Mouse (Mus musculus): ENCODE results near the gene Cyp1a2. TPM values are rescaled to one million over a fixed set of nuclear protein-coding genes. Genes with fewer than 3 reads are reported as not detected.
A peak's percentile ranks its signal among the peaks of the same experiment; 100 is the strongest.

The Cyp1a2 gene
- polyA plus RNA-seq, 1 experiment = 9.3 TPM

DNA sequence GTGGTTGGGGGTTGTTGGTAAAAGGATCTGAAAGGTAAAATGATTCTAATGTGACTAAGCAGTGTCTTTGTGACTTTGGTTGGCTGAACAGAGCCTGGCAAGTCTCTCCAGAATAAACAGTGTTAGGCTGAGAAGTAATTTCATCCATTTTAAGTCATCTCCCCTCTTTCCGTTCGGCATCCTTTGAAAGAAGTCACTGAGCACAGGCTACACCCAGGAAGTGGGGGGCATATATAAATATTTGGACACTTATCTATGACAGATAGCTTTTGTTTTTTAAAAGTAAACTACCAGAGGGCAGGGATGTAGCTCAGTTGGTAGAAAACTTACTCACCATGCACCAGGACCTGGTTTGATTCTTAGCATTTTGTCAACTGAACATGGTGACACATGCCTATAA is 5.1 kb upstream of the Cyp1a2 start:
- TF ChIP-seq POLR2A (IDR thresholded peaks at IDR 0.05; ENCODE audit: borderline replicate concordance, control insufficient read depth, low read depth, low read length) (no peak), CTCF (IDR thresholded peaks at IDR 0.05; ENCODE audit: control insufficient read depth, insufficient read depth, low read length) (no peak)
- Histone ChIP-seq H3K4me1 (ENCODE audit: control insufficient read depth, insufficient read depth, low read length) (no peaks in the 10 kb centered on the region), H3K27ac (ENCODE audit: control insufficient read depth, insufficient read depth, low read depth, low read length, poor library complexity) (no peak overlapping the region), H3K4me3 (replicated peaks; ENCODE audit: control insufficient read depth, low read depth, low read length) (no peak overlapping the region)
- 78% methylated on average over 2 of the region's 2 CpGs for WGBS

DNA sequence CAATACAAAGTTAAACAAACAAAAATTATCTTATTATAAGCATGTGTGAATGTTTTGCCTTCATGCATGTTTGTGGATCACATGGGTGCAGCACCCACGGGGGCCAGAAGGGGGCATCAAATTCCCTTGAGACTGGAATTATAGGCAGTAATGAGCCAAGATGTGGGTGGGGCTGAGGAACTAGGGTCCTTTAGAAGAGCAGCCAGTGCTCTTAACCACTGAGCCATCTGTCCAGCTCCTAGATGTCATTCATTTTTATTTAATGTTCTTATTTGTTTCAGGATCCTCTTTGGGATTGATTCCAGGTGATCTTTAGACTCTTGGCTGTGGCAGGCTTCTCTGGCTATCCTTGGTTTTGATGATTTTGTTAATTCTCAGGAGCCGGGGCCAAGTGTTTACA is 4.7 kb upstream of the Cyp1a2 start:
- WGBS = 59% methylated on average over 2 of the region's 2 CpGs
- no peak for TF ChIP-seq POLR2A (IDR thresholded peaks at IDR 0.05; ENCODE audit: borderline replicate concordance, control insufficient read depth, low read depth, low read length)
- peak; percentile 54; the same call in 1 of the 2 replicates for TF ChIP-seq CTCF (IDR thresholded peaks at IDR 0.05; ENCODE audit: control insufficient read depth, insufficient read depth, low read length)
- Histone ChIP-seq H3K4me3 (replicated peaks; ENCODE audit: control insufficient read depth, low read depth, low read length) (no peak overlapping the region), H3K4me1 (ENCODE audit: control insufficient read depth, insufficient read depth, low read length) (no peaks in the 10 kb centered on the region), H3K27ac (ENCODE audit: control insufficient read depth, insufficient read depth, low read depth, low read length, poor library complexity) (no peak overlapping the region)

DNA sequence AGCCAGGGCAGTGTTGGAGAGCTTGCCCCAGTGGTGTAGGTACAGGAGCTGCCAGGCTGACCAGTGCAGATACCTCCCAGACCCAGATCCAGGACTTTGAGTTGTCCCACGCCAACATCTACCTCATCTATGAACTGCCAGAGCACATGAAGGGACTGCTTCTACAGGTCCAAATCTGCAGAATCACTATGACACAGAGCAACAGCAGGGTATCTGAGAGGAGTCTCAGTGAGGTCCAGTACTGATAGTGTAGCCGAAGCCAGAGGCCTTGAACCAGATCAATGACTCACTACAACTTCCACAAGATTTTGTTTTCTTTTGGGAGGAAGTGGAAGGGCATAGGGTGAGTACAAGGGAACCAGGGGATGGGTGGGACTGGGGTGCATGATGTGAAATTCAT is 4.2 kb upstream of the Cyp1a2 start, which contains the start of gene Cyp1a1:
Cyp1a1 (plus strand) TSS at position 178 of the 400 bp plus-strand sequence.
- Histone ChIP-seq H3K4me3 (replicated peaks; ENCODE audit: control insufficient read depth, low read depth, low read length) (no peak within 1 kb of the TSS), H3K4me1 (ENCODE audit: control insufficient read depth, insufficient read depth, low read length) (no peaks in the 10 kb centered on the region), H3K27ac (ENCODE audit: control insufficient read depth, insufficient read depth, low read depth, low read length, poor library complexity) (no peak within 1 kb of the TSS)
- WGBS = 87% methylated on average over 2 of the region's 2 CpGs
- TF ChIP-seq CTCF (IDR thresholded peaks at IDR 0.05; ENCODE audit: control insufficient read depth, insufficient read depth, low read length) = no peak
- TF ChIP-seq POLR2A (IDR thresholded peaks at IDR 0.05; ENCODE audit: borderline replicate concordance, control insufficient read depth, low read depth, low read length) = no peak

DNA sequence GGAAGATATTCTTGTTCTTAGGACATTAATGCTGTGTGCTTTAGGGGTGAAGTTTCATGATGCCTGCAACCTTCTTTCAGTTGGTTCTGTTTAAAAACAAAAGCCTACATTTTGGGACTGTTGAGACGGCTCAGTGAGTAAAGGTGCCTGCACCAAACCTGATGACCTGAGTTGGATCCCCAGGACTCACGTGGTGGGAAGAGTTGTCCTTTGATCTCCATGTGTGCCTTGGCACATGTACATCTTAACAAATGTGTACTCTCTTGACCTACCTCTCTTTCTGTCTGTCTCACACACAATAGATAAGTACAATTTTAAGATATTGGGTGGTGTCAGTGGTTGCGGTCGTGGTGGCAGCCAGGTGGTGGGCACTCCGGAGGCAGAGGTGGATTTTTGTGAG is 2.5 kb upstream of the Cyp1a2 start:
- Histone ChIP-seq H3K27ac (ENCODE audit: control insufficient read depth, insufficient read depth, low read depth, low read length, poor library complexity) (no peak overlapping the region), H3K4me1 (ENCODE audit: control insufficient read depth, insufficient read depth, low read length) (no peaks in the 10 kb centered on the region), H3K4me3 (replicated peaks; ENCODE audit: control insufficient read depth, low read depth, low read length) (no peak overlapping the region)
- 80% methylated on average over 5 of the region's 5 CpGs for WGBS
- no peak for TF ChIP-seq CTCF (IDR thresholded peaks at IDR 0.05; ENCODE audit: control insufficient read depth, insufficient read depth, low read length)
- no peak for TF ChIP-seq POLR2A (IDR thresholded peaks at IDR 0.05; ENCODE audit: borderline replicate concordance, control insufficient read depth, low read depth, low read length)

DNA sequence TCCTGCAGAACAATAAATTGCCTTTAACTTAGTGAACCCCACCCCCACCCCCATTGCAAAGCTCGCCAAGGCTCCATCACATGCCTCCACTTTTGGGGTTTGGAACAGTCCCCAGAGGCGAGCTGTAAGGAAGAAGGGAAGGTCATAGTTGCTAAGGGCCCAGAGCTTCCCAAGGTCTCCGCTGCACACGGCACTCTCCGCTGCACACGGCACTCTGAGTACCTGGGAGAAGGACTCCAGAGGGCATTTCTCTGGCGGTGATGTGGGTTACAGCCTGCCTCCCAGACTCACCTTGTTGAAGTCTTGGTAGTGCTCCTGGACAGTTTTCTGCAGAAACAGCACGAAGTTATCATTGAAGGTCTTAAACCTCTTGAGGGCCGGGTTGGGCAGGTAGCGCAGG is 2.1 kb downstream of the Cyp1a2 start:
- no peak overlapping the region for H3K27ac ChIP-seq (ENCODE audit: control insufficient read depth, insufficient read depth, low read depth, low read length, poor library complexity)
- WGBS = 83% methylated on average over 10 of the region's 10 CpGs
- no peak overlapping the region for H3K4me3 ChIP-seq (replicated peaks; ENCODE audit: control insufficient read depth, low read depth, low read length)
- no peak for TF ChIP-seq CTCF (IDR thresholded peaks at IDR 0.05; ENCODE audit: control insufficient read depth, insufficient read depth, low read length)
- no peak for TF ChIP-seq POLR2A (IDR thresholded peaks at IDR 0.05; ENCODE audit: borderline replicate concordance, control insufficient read depth, low read depth, low read length)
- no peaks in the 10 kb centered on the region for H3K4me1 ChIP-seq (ENCODE audit: control insufficient read depth, insufficient read depth, low read length)

DNA sequence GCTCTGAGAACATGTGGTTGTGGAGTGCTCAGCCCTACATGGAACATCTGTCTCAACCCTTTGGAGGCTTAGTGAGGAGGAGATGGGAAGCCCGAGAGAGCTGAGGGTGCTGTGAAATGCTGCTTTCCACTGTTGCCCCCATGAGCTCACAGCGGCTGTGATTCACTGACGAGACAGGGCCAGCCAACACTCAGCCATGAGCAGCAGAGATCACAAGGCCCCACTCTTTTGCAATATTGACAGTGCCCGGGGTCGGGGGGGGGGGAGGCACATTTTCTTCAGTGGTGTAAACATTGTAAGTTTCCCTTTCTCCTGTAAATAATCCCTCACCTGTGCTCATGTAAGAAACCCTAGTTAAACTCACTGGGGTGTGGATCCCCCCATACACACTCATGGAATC is 12.0 kb downstream of the Cyp1a2 start:
- no peak overlapping the region for H3K4me3 ChIP-seq (replicated peaks; ENCODE audit: control insufficient read depth, low read depth, low read length)
- WGBS = 67% methylated on average over 5 of the region's 5 CpGs
- H3K4me1 ChIP-seq (ENCODE audit: control insufficient read depth, insufficient read depth, low read length) = no peaks in the 10 kb centered on the region
- no peak overlapping the region for H3K27ac ChIP-seq (ENCODE audit: control insufficient read depth, insufficient read depth, low read depth, low read length, poor library complexity)
- TF ChIP-seq CTCF (IDR thresholded peaks at IDR 0.05; ENCODE audit: control insufficient read depth, insufficient read depth, low read length) (no peak), POLR2A (IDR thresholded peaks at IDR 0.05; ENCODE audit: borderline replicate concordance, control insufficient read depth, low read depth, low read length) (no peak)

DNA sequence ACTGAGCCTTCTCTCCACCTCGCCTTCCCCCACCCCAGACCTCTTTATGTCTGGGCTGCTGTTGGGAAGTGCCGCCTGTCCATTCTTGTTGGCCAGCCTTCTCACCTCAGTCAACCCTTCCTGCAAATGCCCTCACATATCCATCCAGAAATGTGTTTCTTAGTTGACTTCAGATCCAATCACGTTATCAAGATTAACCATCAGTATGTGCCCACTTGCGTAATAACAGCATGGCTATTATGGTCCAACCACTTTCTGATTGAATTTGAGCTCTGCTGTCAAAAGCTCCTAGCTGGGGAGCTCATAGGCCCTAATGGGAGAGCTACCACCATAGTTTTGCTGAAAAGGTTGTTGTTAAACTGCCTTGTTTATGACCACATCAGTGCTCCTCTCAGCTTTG is 12.5 kb downstream of the Cyp1a2 start:
- 68% methylated on average over 4 of the region's 4 CpGs for WGBS
- Histone ChIP-seq H3K27ac (ENCODE audit: control insufficient read depth, insufficient read depth, low read depth, low read length, poor library complexity) (no peak overlapping the region), H3K4me3 (replicated peaks; ENCODE audit: control insufficient read depth, low read depth, low read length) (no peak overlapping the region), H3K4me1 (ENCODE audit: control insufficient read depth, insufficient read depth, low read length) (no peaks in the 10 kb centered on the region)
- TF ChIP-seq POLR2A (IDR thresholded peaks at IDR 0.05; ENCODE audit: borderline replicate concordance, control insufficient read depth, low read depth, low read length) = no peak
- no peak for TF ChIP-seq CTCF (IDR thresholded peaks at IDR 0.05; ENCODE audit: control insufficient read depth, insufficient read depth, low read length)

DNA sequence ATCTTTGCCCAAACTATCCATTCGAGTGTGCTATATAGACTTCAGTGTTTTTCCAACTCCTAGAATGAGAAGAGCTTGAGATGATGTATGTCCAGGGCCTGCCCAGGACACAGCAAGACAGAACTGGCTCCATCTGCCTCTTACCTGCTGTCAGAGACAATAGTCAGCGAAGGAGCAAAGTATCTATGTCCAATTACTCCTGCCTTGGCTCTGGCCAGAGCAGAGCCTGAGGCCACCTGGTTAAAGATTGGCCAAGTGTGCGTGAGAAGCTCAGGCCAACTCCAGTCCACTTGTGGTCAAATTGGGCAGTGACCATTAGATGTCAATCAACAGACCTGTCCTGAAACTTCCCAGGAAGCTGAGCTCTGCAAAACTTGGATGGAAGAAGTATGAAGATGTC is 13.9 kb downstream of the Cyp1a2 start:
- H3K4me1 ChIP-seq (ENCODE audit: control insufficient read depth, insufficient read depth, low read length) = no peaks in the 10 kb centered on the region
- TF ChIP-seq POLR2A (IDR thresholded peaks at IDR 0.05; ENCODE audit: borderline replicate concordance, control insufficient read depth, low read depth, low read length) (no peak), CTCF (IDR thresholded peaks at IDR 0.05; ENCODE audit: control insufficient read depth, insufficient read depth, low read length) (no peak)
- 80% methylated on average over 3 of the region's 3 CpGs for WGBS
- no peak overlapping the region for H3K4me3 ChIP-seq (replicated peaks; ENCODE audit: control insufficient read depth, low read depth, low read length)
- H3K27ac ChIP-seq (ENCODE audit: control insufficient read depth, insufficient read depth, low read depth, low read length, poor library complexity) = no peak overlapping the region

DNA sequence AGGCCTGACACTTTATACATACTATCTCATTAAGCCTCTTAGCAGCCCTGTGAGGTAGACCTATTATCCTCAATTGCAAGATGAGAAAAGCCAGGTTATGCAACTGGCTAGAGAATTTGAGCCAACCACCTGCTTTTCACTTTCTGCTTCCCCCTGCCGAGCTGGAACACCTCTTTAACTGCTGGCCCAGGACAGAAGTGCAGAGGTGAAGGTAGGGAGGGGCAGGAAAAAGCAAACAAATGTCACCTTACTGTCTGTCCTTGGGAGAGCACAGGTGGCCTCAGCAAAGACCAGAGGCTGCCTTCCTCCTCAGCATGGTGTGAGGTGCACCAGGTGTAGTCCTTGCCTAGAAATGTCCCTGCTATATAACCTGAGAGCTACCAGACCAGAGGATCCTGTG is 15.2 kb downstream of the Cyp1a2 start:
- Histone ChIP-seq H3K27ac (ENCODE audit: control insufficient read depth, insufficient read depth, low read depth, low read length, poor library complexity) (no peak overlapping the region), H3K4me3 (replicated peaks; ENCODE audit: control insufficient read depth, low read depth, low read length) (no peak overlapping the region), H3K4me1 (ENCODE audit: control insufficient read depth, insufficient read depth, low read length) (no peaks in the 10 kb centered on the region)
- no peak for TF ChIP-seq POLR2A (IDR thresholded peaks at IDR 0.05; ENCODE audit: borderline replicate concordance, control insufficient read depth, low read depth, low read length)
- no peak for TF ChIP-seq CTCF (IDR thresholded peaks at IDR 0.05; ENCODE audit: control insufficient read depth, insufficient read depth, low read length)
- 14% methylated on average over 1 of the region's 1 CpGs for WGBS

Data from bone marrow, adult 2 months (tissue).